Mouse (Mus musculus) heart, adult 18-20 months (tissue): Measurements from ENCODE around the gene Prkag2. TPM values are rescaled to one million over a fixed set of nuclear protein-coding genes. Genes with fewer than 3 reads are reported as not detected.
"Not testable (repeated sequence)": the region's sequence is repeated elsewhere in the genome, so short reads cannot be mapped to it uniquely, and the experiment has no call there.

ENCODE experiments used
- DNase-seq, 2 experiments: peaks; one replicate each; pipeline ENCODE4 v3.0.0; 2021 to 2022; ENCODE audit warnings: mixed read lengths in 1 of 2
- total RNA-seq, 2 experiments: library from RNA; stranded (reverse); gene quantifications; 2 replicates each; pipeline ENCODE4 v1.2.3; 2021

Gene Prkag2
- total RNA-seq, 2 experiments from 2014 or later = 30.8 to 31.1 TPM

GRCm38 (mm10) chr5:24871276-24871675 is 229.2 kb downstream of the Prkag2 start:
- DNase-seq = peak; percentile 31 to 32

- no peak for DNase-seq
These were observed 230.6 kb downstream of the Prkag2 start for GRCm38 (mm10) chr5:24869796-24870289.

- DNase-seq = no peak
These were observed 236.6 kb downstream of the Prkag2 start for GRCm38 (mm10) chr5:24863804-24864203.

- DNase-seq = no peak
These were observed 239.0 kb downstream of the Prkag2 start for GRCm38 (mm10) chr5:24861449-24861930.

- peak; percentile 73 to 78 for DNase-seq
These were observed 239.6 kb downstream of the Prkag2 start for GRCm38 (mm10) chr5:24860635-24861448.

GRCm38 (mm10) chr5:24859771-24860540 is 240.5 kb downstream of the Prkag2 start:
- no peak for DNase-seq

- DNase-seq = no peak
These were observed 245.4 kb downstream of the Prkag2 start for GRCm38 (mm10) chr5:24854827-24855600.

GRCm38 (mm10) chr5:24854256-24854655 is 246.2 kb downstream of the Prkag2 start:
- peak in 1 of 2 experiments; percentile 19 for DNase-seq

- not testable (repeated sequence) for DNase-seq
These were observed 252.2 kb downstream of the Prkag2 start for GRCm38 (mm10) chr5:24848261-24848660.

- no peak for DNase-seq
These were observed 256.6 kb downstream of the Prkag2 start for GRCm38 (mm10) chr5:24843841-24844240.

- DNase-seq = no peak
These were observed 257.4 kb downstream of the Prkag2 start for GRCm38 (mm10) chr5:24843103-24843475.

GRCm38 (mm10) chr5:24842274-24843102 is 258.0 kb downstream of the Prkag2 start, which contains the start of gene Rheb:
TSS of gene Rheb (minus strand) at chr5:24842624.
- peak; percentile 99 to 100 for DNase-seq

- DNase-seq = peak; percentile 40 to 55
These were observed 258.7 kb downstream of the Prkag2 start for GRCm38 (mm10) chr5:24841662-24842273.

GRCm38 (mm10) chr5:24840975-24841431 is 259.4 kb downstream of the Prkag2 start:
- DNase-seq = no peak

GRCm38 (mm10) chr5:24834491-24834890 is 266.0 kb downstream of the Prkag2 start:
- DNase-seq = no peak

- DNase-seq = no peak
These were observed 268.5 kb downstream of the Prkag2 start for GRCm38 (mm10) chr5:24831912-24832311.

- no peak for DNase-seq
These were observed 272.0 kb downstream of the Prkag2 start for GRCm38 (mm10) chr5:24828446-24828845.

- DNase-seq = no peak
These were observed 273.3 kb downstream of the Prkag2 start for GRCm38 (mm10) chr5:24827173-24827572.

GRCm38 (mm10) chr5:24826056-24826770 is 274.2 kb downstream of the Prkag2 start:
- DNase-seq = no peak
